Mouse (Mus musculus) neural tube, embryonic 13.5 days (tissue): ENCODE measurements at regions not wholly inside any gene's neighbourhood (a gene's known extent, or its start where the extent isn't known, plus 50 kb on each side); places are given as distances from the start of the nearest gene placed in this dataset.
"Not testable (repeated sequence)": the region's sequence is repeated elsewhere in the genome, so short reads cannot be mapped to it uniquely, and the experiment has no call there.

Experiments
- ATAC-seq: fragments of 200-750 bp; cut with Nextera tagmentation; 2 replicates; pipeline ENCODE4 v1.8.0; 2017; ENCODE audit warnings: low read depth, mild to moderate bottlenecking, moderate TSS enrichment, moderate library complexity
- H3K27ac ChIP-seq: fragments of 300-500 bp; sonication (generic); replicated peaks from 2 replicates; pipeline ENCODE4 v1.5.1; 2015; ENCODE audit warnings: moderate library complexity, mild to moderate bottlenecking, inconsistent platforms
- H3K27me3 ChIP-seq: fragments of 300-500 bp; sonication (generic); 2 replicates; pipeline ENCODE4 v1.6.1; 2015; ENCODE audit warnings: mild to moderate bottlenecking, inconsistent platforms
- H3K36me3 ChIP-seq: fragments of 300-500 bp; sonication (generic); 2 replicates; pipeline ENCODE4 v1.6.1; 2015; ENCODE audit warnings: mild to moderate bottlenecking, inconsistent platforms
- H3K4me1 ChIP-seq: fragments of 300-500 bp; sonication (generic); replicated peaks from 2 replicates; pipeline ENCODE4 v1.6.1; 2015; ENCODE audit warnings: inconsistent platforms
- H3K4me2 ChIP-seq: fragments of 300-500 bp; sonication (generic); 2 replicates; pipeline ENCODE4 v1.6.1; 2015; ENCODE audit warnings: inconsistent platforms, mild to moderate bottlenecking, moderate library complexity
- H3K4me3 ChIP-seq: fragments of 300-500 bp; sonication (generic); 2 replicates; pipeline ENCODE4 v1.5.1; 2015; ENCODE audit warnings: mild to moderate bottlenecking, inconsistent platforms
- H3K9ac ChIP-seq: fragments of 300-500 bp; sonication (generic); 2 replicates; pipeline ENCODE4 v1.6.1; 2015; ENCODE audit warnings: moderate library complexity, mild to moderate bottlenecking, inconsistent platforms
- H3K9me3 ChIP-seq: fragments of 300-500 bp; sonication (generic); 2 replicates; pipeline ENCODE4 v1.6.1; 2016; ENCODE audit warnings: inconsistent platforms
- WGBS: fragments of 180-500 bp; shearing (Covaris S2); methylation state at CpG from one replicate; pipeline ENCODE4 v1.1.7; 2015; 5-methylcytosine and 5-hydroxymethylcytosine counted together

GRCm38 (mm10) chr15:32749971-32750370, 505.4 kb downstream of the Sema5a start:
- H3K27ac ChIP-seq, result no peak overlapping the region
- no peaks in the 10 kb centered on the region for H3K27me3 ChIP-seq
- no peak for ATAC-seq
- WGBS, result 80% methylated on average over 2 of the region's 2 CpGs
- H3K4me1 ChIP-seq, result no peaks in the 10 kb centered on the region
- no peaks in the 10 kb centered on the region for H3K9me3 ChIP-seq
- no peak overlapping the region for H3K4me3 ChIP-seq
- no peak overlapping the region for H3K4me2 ChIP-seq
- H3K36me3 ChIP-seq, result no peaks in the 10 kb centered on the region
- H3K9ac ChIP-seq, result no peak overlapping the region

GRCm38 (mm10) chr15:32751991-32752390, 507.4 kb downstream of the Sema5a start:
- Histone ChIP-seq H3K36me3 (no peaks in the 10 kb centered on the region), H3K27me3 (no peaks in the 10 kb centered on the region), H3K4me3 (no peak overlapping the region), H3K4me2 (no peak overlapping the region), H3K9ac (no peak overlapping the region), H3K27ac (no peak overlapping the region), H3K4me1 (no peaks in the 10 kb centered on the region), H3K9me3 (no peaks in the 10 kb centered on the region)
- 57% methylated on average over 3 of the region's 3 CpGs for WGBS
- ATAC-seq, result no peak

GRCm38 (mm10) chr15:32760141-32760540, 515.5 kb downstream of the Sema5a start:
- Histone ChIP-seq H3K9me3 (no peaks in the 10 kb centered on the region), H3K27ac (no peak overlapping the region), H3K4me3 (no peak overlapping the region), H3K4me2 (no peak overlapping the region), H3K9ac (no peak overlapping the region), H3K36me3 (no peaks in the 10 kb centered on the region), H3K27me3 (no peaks in the 10 kb centered on the region), H3K4me1 (no peaks in the 10 kb centered on the region)
- WGBS, result 83% methylated on average over 3 of the region's 3 CpGs
- ATAC-seq, result no peak

GRCm38 (mm10) chr15:32766011-32766701, 521.5 kb downstream of the Sema5a start:
- H3K27ac ChIP-seq, result no peak overlapping the region
- no peak overlapping the region for H3K4me3 ChIP-seq
- peak; percentile 94 for ATAC-seq
- no peaks in the 10 kb centered on the region for H3K4me1 ChIP-seq
- no peak overlapping the region for H3K4me2 ChIP-seq
- H3K9ac ChIP-seq, result no peak overlapping the region
- H3K36me3 ChIP-seq, result no peaks in the 10 kb centered on the region
- H3K27me3 ChIP-seq, result no peaks in the 10 kb centered on the region
- H3K9me3 ChIP-seq, result no peaks in the 10 kb centered on the region
- WGBS, result 6% methylated on average over 4 of the region's 4 CpGs

GRCm38 (mm10) chr15:32766746-32767471, 522.3 kb downstream of the Sema5a start:
- Histone ChIP-seq H3K4me2 (no peak overlapping the region), H3K27ac (no peak overlapping the region), H3K4me1 (no peaks in the 10 kb centered on the region), H3K9ac (no peak overlapping the region), H3K4me3 (no peak overlapping the region), H3K9me3 (no peaks in the 10 kb centered on the region), H3K36me3 (no peaks in the 10 kb centered on the region), H3K27me3 (no peaks in the 10 kb centered on the region)
- 82% methylated on average over 3 of the region's 5 CpGs for WGBS
- ATAC-seq, result no peak

- H3K36me3 ChIP-seq, H3K9me3 ChIP-seq, H3K27me3 ChIP-seq, H3K4me1 ChIP-seq, ATAC-seq, H3K27ac ChIP-seq, H3K9ac ChIP-seq: not testable (repeated sequence)
- H3K4me2 ChIP-seq, result peak overlapping the region; percentile 72
- H3K4me3 ChIP-seq, result peak overlapping the region; percentile 51
- 32% methylated on average over 5 of the region's 5 CpGs for WGBS
These were observed 533.6 kb downstream of the Sema5a start for GRCm38 (mm10) chr15:32778226-32778598.

GRCm38 (mm10) chr15:32778599-32779273, 534.1 kb downstream of the Sema5a start:
- not testable (repeated sequence) for H3K9me3 ChIP-seq, H3K36me3 ChIP-seq, H3K4me1 ChIP-seq, H3K27ac ChIP-seq, H3K27me3 ChIP-seq
- peak overlapping the region; percentile 51 for H3K4me3 ChIP-seq
- H3K9ac ChIP-seq, result peak overlapping the region; percentile 63
- peak overlapping the region; percentile 72 for H3K4me2 ChIP-seq
- ATAC-seq, result peak; percentile 98
- WGBS, result 2% methylated on average over 33 of the region's 34 CpGs

- peak overlapping the region; percentile 63 for H3K9ac ChIP-seq
- H3K27ac ChIP-seq, H3K27me3 ChIP-seq, H3K36me3 ChIP-seq, H3K4me1 ChIP-seq, H3K9me3 ChIP-seq: not testable (repeated sequence)
- peak overlapping the region; percentile 72 for H3K4me2 ChIP-seq
- 6% methylated on average over 11 of the region's 11 CpGs for WGBS
- H3K4me3 ChIP-seq, result peak overlapping the region; percentile 51
- peak; percentile 34 for ATAC-seq
These were observed 534.6 kb downstream of the Sema5a start for GRCm38 (mm10) chr15:32779274-32779615.

- not testable (repeated sequence) for H3K4me2 ChIP-seq, H3K9me3 ChIP-seq, H3K4me3 ChIP-seq, H3K27ac ChIP-seq, H3K9ac ChIP-seq, ATAC-seq, H3K4me1 ChIP-seq, H3K27me3 ChIP-seq, H3K36me3 ChIP-seq
- WGBS, result 66% methylated on average over 1 of the region's 1 CpGs
These were observed 537.0 kb downstream of the Sema5a start for GRCm38 (mm10) chr15:32781609-32782008.

GRCm38 (mm10) chr15:32799222-32799621, 554.6 kb downstream of the Sema5a start:
- Histone ChIP-seq H3K4me2 (no peak overlapping the region), H3K9ac (no peak overlapping the region), H3K27me3 (no peaks in the 10 kb centered on the region), H3K4me3 (no peak overlapping the region), H3K9me3 (0 out of 2 replicates have a peak, but pooled peaks cover 7% of the 10 kb centered on the region), H3K36me3 (no peaks in the 10 kb centered on the region), H3K27ac (no peak overlapping the region), H3K4me1 (no peaks in the 10 kb centered on the region)
- ATAC-seq, result no peak
- WGBS, result 85% methylated on average over 1 of the region's 1 CpGs

- Histone ChIP-seq H3K4me2 (no peak overlapping the region), H3K27me3 (no peaks in the 10 kb centered on the region), H3K27ac (no peak overlapping the region), H3K9ac (no peak overlapping the region), H3K4me1 (no peaks in the 10 kb centered on the region), H3K36me3 (no peaks in the 10 kb centered on the region), H3K9me3 (no peaks in the 10 kb centered on the region), H3K4me3 (no peak overlapping the region)
- ATAC-seq, result no peak
- WGBS, result 83% methylated on average over 2 of the region's 2 CpGs
These were observed 566.4 kb downstream of the Sema5a start for GRCm38 (mm10) chr15:32810849-32811632.

GRCm38 (mm10) chr15:32839966-32840365, 595.4 kb downstream of the Sema5a start:
- Histone ChIP-seq H3K27ac (no peak overlapping the region), H3K4me2 (no peak overlapping the region), H3K27me3 (no peaks in the 10 kb centered on the region), H3K4me1 (no peaks in the 10 kb centered on the region), H3K4me3 (no peak overlapping the region), H3K36me3 (no peaks in the 10 kb centered on the region), H3K9ac (no peak overlapping the region), H3K9me3 (no peaks in the 10 kb centered on the region)
- 94% methylated on average over 1 of the region's 1 CpGs for WGBS
- no peak for ATAC-seq
